Mouse (Mus musculus): ENCODE measurements around the gene Kdelr3. TPM values are rescaled to one million over a fixed set of nuclear protein-coding genes. Genes with fewer than 3 reads are reported as not detected.

Kdelr3 gene
- polyA plus RNA-seq, 1 experiment from 2014 or later = 157 TPM

DNA sequence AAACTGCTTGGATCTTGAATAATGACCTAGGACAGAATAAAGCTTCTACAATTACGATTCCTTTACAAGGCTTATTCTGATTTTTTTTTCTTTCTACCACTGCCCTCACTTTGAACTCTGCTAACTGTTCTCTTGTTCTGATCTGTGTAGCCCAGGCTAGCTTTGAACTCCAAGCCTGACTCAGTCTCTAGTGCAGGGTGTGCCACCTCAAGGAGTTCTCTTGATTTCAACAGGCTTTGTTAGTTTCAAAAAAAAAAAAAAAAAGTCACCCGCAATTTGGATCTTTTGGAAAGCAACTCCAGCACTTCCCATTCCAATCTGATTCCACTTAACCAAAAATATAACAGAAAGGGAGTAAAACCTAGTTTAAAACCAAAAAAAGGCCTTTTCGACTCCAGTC is 29.3 kb downstream of the Kdelr3 start:
- peaks cover 18% of the 10 kb centered on the region for H3K4me1 ChIP-seq (ENCODE audit: control insufficient read depth, insufficient read depth, low read length)

DNA sequence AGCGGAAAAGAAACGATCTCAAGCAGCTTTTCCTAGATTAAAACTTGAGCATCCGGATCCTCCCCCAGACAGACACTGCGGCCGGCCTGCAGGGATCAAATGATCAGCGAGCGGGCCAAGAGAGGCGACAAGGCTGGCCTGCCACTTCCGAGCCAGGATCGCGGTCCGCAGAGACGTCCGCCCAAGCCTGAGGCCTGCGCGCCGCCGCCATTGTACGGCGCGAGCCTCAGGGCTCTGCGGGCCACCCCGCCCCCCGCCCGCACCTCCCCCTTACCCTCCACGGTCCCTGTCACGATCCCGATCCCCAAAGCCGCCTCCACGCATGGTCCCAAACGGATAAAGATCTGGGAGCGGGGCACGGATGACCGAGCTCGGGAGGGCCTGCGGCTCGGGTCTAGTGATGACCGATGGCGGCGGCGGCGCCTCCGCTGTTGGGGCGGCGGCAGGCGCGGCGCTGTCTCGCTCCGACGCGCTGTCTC is 29.7 kb downstream of the Kdelr3 start:
- Histone ChIP-seq H3K4me2 (ENCODE audit: low read depth, low read length) (peak overlapping the region; percentile 87), H3K9me3 (ENCODE audit: control insufficient read depth, low read length) (no peaks in the 10 kb centered on the region), H3K9ac (ENCODE audit: low read depth, low read length) (peak overlapping the region; percentile 100), H3K36me3 (ENCODE audit: control insufficient read depth, insufficient read depth, low read length) (peaks cover 39% of the 10 kb centered on the region), H3K4me3 (ENCODE audit: low read depth, low read length) (peak overlapping the region; percentile 98), H3K27ac (replicated peaks; ENCODE audit: low read depth, low read length) (peak overlapping the region; percentile 100), H3K27me3 (replicated peaks; ENCODE audit: control insufficient read depth, insufficient read depth, low read length) (no peaks in the 10 kb centered on the region), H3K4me1 (ENCODE audit: control insufficient read depth, insufficient read depth, low read length) (peaks cover 18% of the 10 kb centered on the region)
- ATAC-seq (ENCODE audit: low read depth) = peak; percentile 60
- DNase-seq (ENCODE audit: low spot score) = peak; percentile 67
- under 1% methylated on average over 44 of the region's 52 CpGs for WGBS

More for the DNA sequence above, 29.3 kb downstream of the Kdelr3 start:
- no peak for DNase-seq (ENCODE audit: low spot score)
- 3% methylated on average over 3 of the region's 3 CpGs for WGBS
- H3K27ac ChIP-seq (replicated peaks; ENCODE audit: low read depth, low read length) = peak overlapping the region; percentile 100
- H3K4me3 ChIP-seq (ENCODE audit: low read depth, low read length) = peak overlapping the region; percentile 98
- H3K27me3 ChIP-seq (replicated peaks; ENCODE audit: control insufficient read depth, insufficient read depth, low read length) = no peaks in the 10 kb centered on the region
- H3K4me2 ChIP-seq (ENCODE audit: low read depth, low read length) = peak overlapping the region; percentile 87
- peak overlapping the region; percentile 100 for H3K9ac ChIP-seq (ENCODE audit: low read depth, low read length)
- no peaks in the 10 kb centered on the region for H3K9me3 ChIP-seq (ENCODE audit: control insufficient read depth, low read length)
- ATAC-seq (ENCODE audit: low read depth) = no peak
- peaks cover 44% of the 10 kb centered on the region for H3K36me3 ChIP-seq (ENCODE audit: control insufficient read depth, insufficient read depth, low read length)

DNA sequence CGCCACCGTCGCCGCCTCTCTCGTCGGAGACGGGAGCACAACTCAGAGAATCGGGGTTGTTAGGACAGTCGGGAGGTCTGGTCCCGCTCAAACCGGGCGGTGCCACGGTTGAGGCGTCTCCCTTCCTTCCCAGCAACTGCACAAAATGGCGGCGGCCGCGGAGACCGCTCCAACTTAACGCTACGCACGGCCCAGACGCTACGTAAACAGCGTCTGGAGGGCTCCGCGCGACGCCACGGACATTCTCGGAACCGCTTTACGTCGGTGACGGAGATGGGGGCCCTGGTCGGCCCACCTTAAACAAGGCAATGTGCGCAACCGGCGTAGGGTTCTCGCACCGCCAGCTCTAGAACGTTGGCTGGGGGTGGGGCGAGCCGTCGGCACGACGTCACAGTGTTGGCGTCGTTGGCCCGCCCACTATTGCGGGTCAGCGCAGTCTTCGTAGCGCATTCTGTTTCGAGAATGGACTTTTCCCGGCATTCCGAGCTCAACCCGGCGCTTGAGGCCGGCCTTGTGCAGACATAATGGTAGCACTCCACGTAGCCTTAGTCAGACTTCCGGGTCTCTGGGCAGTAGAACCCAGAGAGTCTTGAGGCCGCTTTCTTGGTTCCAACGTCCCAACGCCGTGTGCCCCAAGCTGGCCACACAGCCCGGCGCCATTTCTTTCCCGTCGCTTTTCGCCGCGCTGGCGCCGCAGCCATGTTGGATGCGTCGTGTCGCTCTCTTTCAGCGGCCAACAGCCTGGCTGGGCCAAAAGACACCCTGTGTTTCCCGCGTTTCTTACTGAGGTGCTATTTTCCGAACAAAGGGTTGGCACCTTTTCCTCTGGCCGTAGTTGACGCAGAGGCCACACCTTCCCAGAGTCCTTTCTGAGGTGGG is 30.4 kb downstream of the Kdelr3 start, which contains the start of gene Ddx17:
Ddx17 (minus strand) TSS at position 332 of the 879 bp plus-strand sequence.
- WGBS = 4% methylated on average over 71 of the region's 84 CpGs
- peak within 1 kb of the TSS; percentile 87 for H3K4me2 ChIP-seq (ENCODE audit: low read depth, low read length)
- peak within 1 kb of the TSS; percentile 100 for H3K9ac ChIP-seq (ENCODE audit: low read depth, low read length)
- peaks cover 33% of the 10 kb centered on the region for H3K36me3 ChIP-seq (ENCODE audit: control insufficient read depth, insufficient read depth, low read length)
- H3K27me3 ChIP-seq (replicated peaks; ENCODE audit: control insufficient read depth, insufficient read depth, low read length) = no peaks in the 10 kb centered on the region
- peak; percentile 98 for DNase-seq (ENCODE audit: low spot score)
- H3K27ac ChIP-seq (replicated peaks; ENCODE audit: low read depth, low read length) = peak within 1 kb of the TSS; percentile 100
- peak within 1 kb of the TSS; percentile 98 for H3K4me3 ChIP-seq (ENCODE audit: low read depth, low read length)
- peaks cover 18% of the 10 kb centered on the region for H3K4me1 ChIP-seq (ENCODE audit: control insufficient read depth, insufficient read depth, low read length)
- no peaks in the 10 kb centered on the region for H3K9me3 ChIP-seq (ENCODE audit: control insufficient read depth, low read length)
- ATAC-seq (ENCODE audit: low read depth) = peak; percentile 97

DNA sequence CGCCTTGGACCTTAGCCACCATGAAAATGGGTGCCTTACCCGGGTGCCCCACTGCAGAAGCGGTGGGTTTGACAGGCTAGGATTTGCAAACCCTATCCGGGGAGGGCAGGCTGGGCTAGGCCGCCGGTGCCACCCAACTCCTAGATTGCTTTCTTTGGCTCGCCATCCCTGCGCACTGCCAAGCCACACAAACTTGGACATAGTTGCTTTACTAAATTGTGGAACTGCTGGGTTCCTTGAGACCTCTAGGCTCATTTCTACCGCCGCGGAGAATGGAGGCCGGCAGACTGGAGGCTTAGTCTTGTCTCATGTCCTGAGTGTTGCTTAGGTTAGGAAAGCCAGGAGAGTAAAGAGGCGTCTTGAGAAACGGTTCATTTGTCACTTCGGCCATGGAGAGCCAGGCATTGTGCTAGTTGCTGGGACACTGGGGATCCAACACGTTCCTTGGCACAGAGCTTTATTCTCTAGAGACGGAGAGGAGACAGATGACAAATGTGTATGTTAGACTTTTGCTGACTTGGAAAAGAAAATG is 31.1 kb downstream of the Kdelr3 start:
- peaks cover 26% of the 10 kb centered on the region for H3K36me3 ChIP-seq (ENCODE audit: control insufficient read depth, insufficient read depth, low read length)
- WGBS = 75% methylated on average over 17 of the region's 17 CpGs
- no peaks in the 10 kb centered on the region for H3K27me3 ChIP-seq (replicated peaks; ENCODE audit: control insufficient read depth, insufficient read depth, low read length)
- peak overlapping the region; percentile 87 for H3K4me2 ChIP-seq (ENCODE audit: low read depth, low read length)
- peak overlapping the region; percentile 100 for H3K9ac ChIP-seq (ENCODE audit: low read depth, low read length)
- no peaks in the 10 kb centered on the region for H3K9me3 ChIP-seq (ENCODE audit: control insufficient read depth, low read length)
- H3K4me3 ChIP-seq (ENCODE audit: low read depth, low read length) = peak overlapping the region; percentile 98
- no peak for DNase-seq (ENCODE audit: low spot score)
- ATAC-seq (ENCODE audit: low read depth) = no peak
- H3K4me1 ChIP-seq (ENCODE audit: control insufficient read depth, insufficient read depth, low read length) = peaks cover 18% of the 10 kb centered on the region
- H3K27ac ChIP-seq (replicated peaks; ENCODE audit: low read depth, low read length) = peak overlapping the region; percentile 100

GRCm38 (mm10) chr15:79548226-79548625 is 32.0 kb downstream of the Kdelr3 start:
- no peak overlapping the region for H3K9ac ChIP-seq (ENCODE audit: low read depth, low read length)
- no peak overlapping the region for H3K4me2 ChIP-seq (ENCODE audit: low read depth, low read length)
- no peaks in the 10 kb centered on the region for H3K9me3 ChIP-seq (ENCODE audit: control insufficient read depth, low read length)
- no peak for DNase-seq (ENCODE audit: low spot score)
- no peak for ATAC-seq (ENCODE audit: low read depth)
- H3K4me1 ChIP-seq (ENCODE audit: control insufficient read depth, insufficient read depth, low read length) = peaks cover 18% of the 10 kb centered on the region
- no peaks in the 10 kb centered on the region for H3K27me3 ChIP-seq (replicated peaks; ENCODE audit: control insufficient read depth, insufficient read depth, low read length)
- no peak overlapping the region for H3K27ac ChIP-seq (replicated peaks; ENCODE audit: low read depth, low read length)
- WGBS = 100% methylated on average over 2 of the region's 2 CpGs
- no peak overlapping the region for H3K4me3 ChIP-seq (ENCODE audit: low read depth, low read length)
- peaks cover 17% of the 10 kb centered on the region for H3K36me3 ChIP-seq (ENCODE audit: control insufficient read depth, insufficient read depth, low read length)

DNA sequence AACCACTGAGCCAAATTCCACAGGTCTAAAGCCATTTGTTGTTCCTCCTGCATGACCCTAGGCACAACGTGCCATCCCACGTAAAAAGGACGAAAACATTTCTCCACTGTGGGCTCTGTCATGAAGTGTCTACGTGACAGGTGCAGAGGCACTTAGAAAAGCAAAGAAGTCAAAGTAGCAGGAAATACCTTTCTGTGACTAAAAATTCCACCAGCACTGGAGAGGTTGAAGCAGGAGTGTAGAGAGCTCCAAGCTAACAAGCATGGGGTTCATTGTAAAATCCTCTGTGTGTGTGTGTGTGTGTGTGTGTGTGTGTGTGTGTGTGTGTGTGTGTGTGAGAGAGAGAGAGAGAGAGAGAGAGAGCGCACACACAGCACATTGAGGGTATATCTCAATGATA is 36.4 kb downstream of the Kdelr3 start:
- no peaks in the 10 kb centered on the region for H3K9me3 ChIP-seq (ENCODE audit: control insufficient read depth, low read length)
- H3K9ac ChIP-seq (ENCODE audit: low read depth, low read length) = no peak overlapping the region
- H3K27ac ChIP-seq (replicated peaks; ENCODE audit: low read depth, low read length) = no peak overlapping the region
- no peaks in the 10 kb centered on the region for H3K4me1 ChIP-seq (ENCODE audit: control insufficient read depth, insufficient read depth, low read length)
- no peaks in the 10 kb centered on the region for H3K36me3 ChIP-seq (ENCODE audit: control insufficient read depth, insufficient read depth, low read length)
- DNase-seq (ENCODE audit: low spot score) (no peak), ATAC-seq (ENCODE audit: low read depth) (no peak)
- H3K4me3 ChIP-seq (ENCODE audit: low read depth, low read length) = no peak overlapping the region
- no peaks in the 10 kb centered on the region for H3K27me3 ChIP-seq (replicated peaks; ENCODE audit: control insufficient read depth, insufficient read depth, low read length)
- 67% methylated on average over 5 of the region's 5 CpGs for WGBS
- H3K4me2 ChIP-seq (ENCODE audit: low read depth, low read length) = no peak overlapping the region

GRCm38 (mm10) chr15:79559649-79560048 is 43.4 kb downstream of the Kdelr3 start:
- DNase-seq (ENCODE audit: low spot score) = no peak
- WGBS = 67% methylated on average over 3 of the region's 3 CpGs
- H3K27ac ChIP-seq (replicated peaks; ENCODE audit: low read depth, low read length) = no peak overlapping the region
- no peak overlapping the region for H3K4me2 ChIP-seq (ENCODE audit: low read depth, low read length)
- no peak overlapping the region for H3K4me3 ChIP-seq (ENCODE audit: low read depth, low read length)
- H3K9ac ChIP-seq (ENCODE audit: low read depth, low read length) = no peak overlapping the region
- no peaks in the 10 kb centered on the region for H3K9me3 ChIP-seq (ENCODE audit: control insufficient read depth, low read length)
- H3K27me3 ChIP-seq (replicated peaks; ENCODE audit: control insufficient read depth, insufficient read depth, low read length) = no peaks in the 10 kb centered on the region
- no peaks in the 10 kb centered on the region for H3K36me3 ChIP-seq (ENCODE audit: control insufficient read depth, insufficient read depth, low read length)
- ATAC-seq (ENCODE audit: low read depth) = no peak
- H3K4me1 ChIP-seq (ENCODE audit: control insufficient read depth, insufficient read depth, low read length) = no peaks in the 10 kb centered on the region

DNA sequence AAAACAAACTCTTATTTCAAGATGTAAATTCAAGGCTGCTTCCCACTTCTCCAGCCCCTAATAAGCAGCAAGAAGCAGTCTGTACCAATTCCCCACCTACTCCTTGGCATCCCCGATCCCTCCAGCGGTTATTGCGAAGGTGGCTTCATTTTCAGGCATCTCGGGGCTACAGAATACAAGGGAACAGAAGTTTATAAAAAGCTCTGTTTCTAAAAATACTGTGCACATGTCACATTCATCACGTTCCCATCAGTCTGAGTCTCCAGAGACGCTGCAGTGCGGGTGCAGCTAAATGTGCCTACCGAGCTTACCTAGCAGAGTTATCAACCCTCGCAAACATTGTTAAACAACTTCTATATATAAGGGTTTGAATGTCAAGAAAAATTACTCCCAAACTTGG is 46.2 kb downstream of the Kdelr3 start:
- Histone ChIP-seq H3K4me2 (ENCODE audit: low read depth, low read length) (no peak overlapping the region), H3K4me3 (ENCODE audit: low read depth, low read length) (no peak overlapping the region), H3K9ac (ENCODE audit: low read depth, low read length) (no peak overlapping the region), H3K27me3 (replicated peaks; ENCODE audit: control insufficient read depth, insufficient read depth, low read length) (no peaks in the 10 kb centered on the region), H3K9me3 (ENCODE audit: control insufficient read depth, low read length) (no peaks in the 10 kb centered on the region), H3K27ac (replicated peaks; ENCODE audit: low read depth, low read length) (no peak overlapping the region), H3K36me3 (ENCODE audit: control insufficient read depth, insufficient read depth, low read length) (no peaks in the 10 kb centered on the region), H3K4me1 (ENCODE audit: control insufficient read depth, insufficient read depth, low read length) (no peaks in the 10 kb centered on the region)
- DNase-seq (ENCODE audit: low spot score) (no peak), ATAC-seq (ENCODE audit: low read depth) (no peak)
- WGBS = 74% methylated on average over 9 of the region's 9 CpGs

All from embryonic facial prominence, embryonic 14.5 days (tissue).